Mouse (Mus musculus) small intestine, adult 2 months (tissue): ENCODE data around the gene Atp5j. TPM values are rescaled to one million over a fixed set of nuclear protein-coding genes. Genes with fewer than 3 reads are reported as not detected.

Experiments
- H3K27ac ChIP-seq: fragments of 200-500 bp; 2 replicates; pipeline ENCODE4 v1.5.1; 2012; ENCODE audit warnings: low read depth, low read length, control low read depth, inconsistent platforms; ENCODE audit not compliant: insufficient read depth
- H3K27me3 ChIP-seq: fragments of 200-500 bp; 2 replicates; pipeline ENCODE4 v1.6.1; 2012; ENCODE audit warnings: mild to moderate bottlenecking, moderate library complexity, low read length, inconsistent platforms; ENCODE audit not compliant: control insufficient read depth, insufficient read depth
- H3K36me3 ChIP-seq: fragments of 200-500 bp; 2 replicates; pipeline ENCODE4 v1.6.1; 2012; ENCODE audit warnings: mild to moderate bottlenecking, low read length, control low read depth, inconsistent platforms; ENCODE audit not compliant: control insufficient read depth, insufficient read depth
- H3K4me1 ChIP-seq: fragments of 200-500 bp; 2 replicates; pipeline ENCODE4 v1.6.1; 2012; ENCODE audit warnings: low read length, inconsistent platforms, mixed read lengths; ENCODE audit not compliant: control insufficient read depth, insufficient read depth, insufficient read length
- H3K4me3 ChIP-seq: fragments of 200-500 bp; 2 replicates; pipeline ENCODE4 v1.5.1; 2012; ENCODE audit warnings: low read depth, mild to moderate bottlenecking, control low read depth, inconsistent platforms, low read length, moderate library complexity
- CTCF ChIP-seq: fragments of 200-500 bp; IDR thresholded peaks from 2 replicates; pipeline ENCODE4 v1.5.1; 2012; ENCODE audit warnings: low read depth, mild to moderate bottlenecking, control low read depth, inconsistent platforms, low read length, moderate library complexity, mixed read lengths; ENCODE audit not compliant: insufficient replicate concordance, insufficient read length; ENCODE audit errors: extremely low read depth
- POLR2A ChIP-seq: fragments of 200-500 bp; IDR thresholded peaks from 2 replicates; pipeline ENCODE4 v1.6.1; 2012; ENCODE audit warnings: low read depth, mild to moderate bottlenecking, control low read depth, inconsistent platforms, low read length, moderate library complexity
- WGBS: fragments of 180-500 bp; shearing (Covaris S2); methylation state at CpG from one replicate; pipeline ENCODE4 v1.1.7; 2018; 5-methylcytosine and 5-hydroxymethylcytosine counted together
- polyA plus RNA-seq: library from polyadenylated mRNA; depleted of rRNA; stranded (reverse); fragments of >200 nt; gene quantifications from 2 replicates; pipeline ENCODE4 v1.2.3, GENCODE M21; 2012

Gene Atp5j
- polyA plus RNA-seq, 1 experiment = 123 TPM

- WGBS = 73% methylated on average over 24 of the region's 24 CpGs
- TF ChIP-seq POLR2A = no peak
- TF ChIP-seq CTCF = no peak
- no peaks in the 10 kb centered on the region for H3K27me3 ChIP-seq
- no peaks in the 10 kb centered on the region for H3K4me1 ChIP-seq
- no peak overlapping the region for H3K27ac ChIP-seq
- no peaks in the 10 kb centered on the region for H3K36me3 ChIP-seq
- H3K4me3 ChIP-seq = peak overlapping the region; percentile 33
Observed at GRCm38 (mm10) chr16:84875012-84875717, 39.7 kb upstream of the Atp5j start.

GRCm38 (mm10) chr16:84873805-84874204 is 38.4 kb upstream of the Atp5j start:
- Histone ChIP-seq H3K4me1 (no peaks in the 10 kb centered on the region), H3K27ac (no peak overlapping the region), H3K4me3 (no peak overlapping the region), H3K27me3 (no peaks in the 10 kb centered on the region), H3K36me3 (no peaks in the 10 kb centered on the region)
- WGBS = 70% methylated on average over 8 of the region's 8 CpGs
- TF ChIP-seq CTCF (no peak), POLR2A (no peak)

- no peak overlapping the region for H3K4me3 ChIP-seq
- TF ChIP-seq POLR2A (no peak), CTCF (no peak)
Observed at GRCm38 (mm10) chr16:84864656-84865055, 29.2 kb upstream of the Atp5j start.

GRCm38 (mm10) chr16:84853492-84853891 is 18.1 kb upstream of the Atp5j start:
- 92% methylated on average over 6 of the region's 6 CpGs for WGBS
- Histone ChIP-seq H3K36me3 (peaks cover 54% of the 10 kb centered on the region), H3K4me1 (peaks cover 4% of the 10 kb centered on the region; the same call in 1 of the 2 replicates), H3K4me3 (no peak overlapping the region), H3K27ac (no peak overlapping the region), H3K27me3 (no peaks in the 10 kb centered on the region)
- TF ChIP-seq POLR2A = no peak

More at GRCm38 (mm10) chr16:84864656-84865055, 29.2 kb upstream of the Atp5j start:
- no peak overlapping the region for H3K27ac ChIP-seq
- no peaks in the 10 kb centered on the region for H3K27me3 ChIP-seq
- H3K4me1 ChIP-seq = peaks cover 2% of the 10 kb centered on the region; the same call in 1 of the 2 replicates
- peaks cover 14% of the 10 kb centered on the region for H3K36me3 ChIP-seq
- 74% methylated on average over 8 of the region's 8 CpGs for WGBS

GRCm38 (mm10) chr16:84838576-84838975 is 3.2 kb upstream of the Atp5j start:
- TF ChIP-seq POLR2A = no peak
- no peak for TF ChIP-seq CTCF
- H3K4me3 ChIP-seq = no peak overlapping the region
- peaks cover 15% of the 10 kb centered on the region for H3K36me3 ChIP-seq
- no peaks in the 10 kb centered on the region for H3K4me1 ChIP-seq
- H3K27ac ChIP-seq = no peak overlapping the region
- 64% methylated on average over 2 of the region's 2 CpGs for WGBS
- no peaks in the 10 kb centered on the region for H3K27me3 ChIP-seq

GRCm38 (mm10) chr16:84835823-84836743 is 658 bp upstream of the Atp5j start:
- TF ChIP-seq CTCF = no peak
- TF ChIP-seq POLR2A = peak; percentile 74; the same call in 1 of the 2 replicates
- Histone ChIP-seq H3K27me3 (no peaks in the 10 kb centered on the region), H3K4me3 (peak overlapping the region; percentile 79), H3K4me1 (0 out of 2 replicates have a peak, but pooled peaks cover 3% of the 10 kb centered on the region), H3K27ac (peak overlapping the region; percentile 95), H3K36me3 (peaks cover 11% of the 10 kb centered on the region)
- WGBS = 3% methylated on average over 29 of the region's 29 CpGs
